Mouse (Mus musculus) CH12.LX (cell line): ENCODE measurements at regions not wholly inside any gene's neighbourhood (a gene's known extent, or its start where the extent isn't known, plus 50 kb on each side); places are given as distances from the start of the nearest gene placed in this dataset.

ENCODE experiments used
- DNase-seq: peaks from one replicate; pipeline ENCODE4 v3.0.0-alpha.2; 2013; ENCODE audit errors: extremely low read depth
- H3K27ac ChIP-seq: 2 replicates; pipeline ENCODE4 v1.5.1; 2012; ENCODE audit warnings: low read depth, mild to moderate bottlenecking, control low read depth, moderate library complexity; ENCODE audit not compliant: insufficient read depth
- H3K27me3 ChIP-seq: replicated peaks from 2 replicates; pipeline ENCODE3; 2012; ENCODE audit warnings: inconsistent platforms
- H3K36me3 ChIP-seq, 2 experiments: replicated peaks in 1 of 2; 2 replicates each; pipeline versions ENCODE3 to v1.6.1; 2012; ENCODE audit warnings: inconsistent platforms in 1 of 2, low read length in 1 of 2, mild to moderate bottlenecking in 1 of 2, mixed read lengths in 1 of 2, moderate library complexity in 1 of 2; ENCODE audit not compliant: control insufficient read depth in 1 of 2, insufficient read depth in 1 of 2
- H3K4me1 ChIP-seq, 2 experiments: 2 replicates each; pipeline ENCODE4 v1.6.1; 2012; ENCODE audit warnings: inconsistent platforms in 1 of 2, moderate library complexity in 1 of 2; ENCODE audit not compliant: insufficient read depth in 2 of 2, control insufficient read depth in 1 of 2
- H3K4me2 ChIP-seq: 2 replicates; pipeline ENCODE4 v1.6.1; 2012; ENCODE audit warnings: low read depth, mild to moderate bottlenecking, control low read depth; ENCODE audit not compliant: poor library complexity, insufficient read depth, severe bottlenecking
- H3K4me3 ChIP-seq, 3 experiments: fragments of 150-350 bp in 1 of 3; sonication (generic) in 1 of 3; replicated peaks in 1 of 3; 2 replicates each; pipeline versions ENCODE3 to v1.5.1; 2011 to 2012; ENCODE audit warnings: low read depth in 2 of 3, low read length in 2 of 3, mild to moderate bottlenecking in 2 of 3, moderate library complexity in 2 of 3, control low read depth in 1 of 3, improper control_type of control experiment in 1 of 3, inconsistent platforms in 1 of 3, mixed read lengths in 1 of 3; ENCODE audit not compliant: poor library complexity in 1 of 3
- H3K79me2 ChIP-seq: replicated peaks from 2 replicates; pipeline ENCODE4 v1.6.1; 2012; ENCODE audit warnings: mild to moderate bottlenecking, moderate library complexity; ENCODE audit not compliant: control insufficient read depth, poor library complexity, insufficient read depth, severe bottlenecking; ENCODE audit errors: extremely low read depth
- H3K9ac ChIP-seq: 2 replicates; pipeline ENCODE4 v1.6.1; 2012; ENCODE audit warnings: low read depth, mild to moderate bottlenecking, control low read depth, moderate library complexity; ENCODE audit not compliant: insufficient read depth
- H3K9me3 ChIP-seq: replicated peaks from 2 replicates; pipeline ENCODE3; 2012; ENCODE audit warnings: low read length, inconsistent platforms, mixed read lengths
- CHD2 ChIP-seq: IDR thresholded peaks from 2 replicates; pipeline ENCODE4 v1.6.1; 2011; ENCODE audit warnings: low read length, improper control_type of control experiment
- EP300 ChIP-seq: IDR thresholded peaks from 2 replicates; pipeline ENCODE4 v1.6.1; 2011; ENCODE audit warnings: low read length, improper control_type of control experiment
- ETS1 ChIP-seq: conservative IDR thresholded peaks from 2 replicates; pipeline ENCODE4 v1.6.1; 2012; ENCODE audit warnings: low read depth, mild to moderate bottlenecking, inconsistent platforms, low read length, improper control_type of control experiment, moderate library complexity
- HCFC1 ChIP-seq: IDR thresholded peaks from 2 replicates; pipeline ENCODE4 v1.6.1; 2012; ENCODE audit warnings: low read depth, mild to moderate bottlenecking, inconsistent platforms, low read length, improper control_type of control experiment
- IRF4 ChIP-seq: IDR thresholded peaks from 2 replicates; pipeline ENCODE4 v1.6.1; 2014; ENCODE audit warnings: low read depth, mild to moderate bottlenecking, inconsistent platforms, low read length, improper control_type of control experiment
- JUN ChIP-seq: IDR thresholded peaks from 2 replicates; pipeline ENCODE4 v1.6.1; 2011; ENCODE audit warnings: low read depth, mild to moderate bottlenecking, low read length, improper control_type of control experiment, moderate library complexity; ENCODE audit not compliant: insufficient read depth
- KAT2A ChIP-seq: IDR thresholded peaks from 2 replicates; pipeline ENCODE4 v1.6.1; 2012; ENCODE audit warnings: low read length, improper control_type of control experiment, inconsistent platforms; ENCODE audit not compliant: insufficient replicate concordance
- MAZ ChIP-seq: IDR thresholded peaks from 2 replicates; pipeline ENCODE4 v1.6.1; 2012; ENCODE audit warnings: low read depth, mild to moderate bottlenecking, inconsistent platforms, low read length, improper control_type of control experiment, moderate library complexity
- MEF2A ChIP-seq: IDR thresholded peaks from 2 replicates; pipeline ENCODE4 v1.6.1; 2014; ENCODE audit warnings: low read depth, mild to moderate bottlenecking, inconsistent platforms, low read length, improper control_type of control experiment, borderline replicate concordance
- MXI1 ChIP-seq: IDR thresholded peaks from 2 replicates; pipeline ENCODE4 v1.6.1; 2011; ENCODE audit warnings: mild to moderate bottlenecking, low read depth, low read length, improper control_type of control experiment
- MYC ChIP-seq: IDR thresholded peaks from 2 replicates; pipeline ENCODE4 v1.6.1; 2011; ENCODE audit warnings: low read depth, mild to moderate bottlenecking, improper control_type of control experiment, low read length
- PAX5 ChIP-seq: IDR thresholded peaks from 2 replicates; pipeline ENCODE4 v1.6.1; 2012; ENCODE audit warnings: low read length, inconsistent platforms, mixed read lengths
- POLR2A ChIP-seq: IDR thresholded peaks from 2 replicates; pipeline ENCODE4 v1.6.1; 2011; ENCODE audit warnings: low read depth, mild to moderate bottlenecking, improper control_type of control experiment, low read length
- POLR2AphosphoS2 ChIP-seq: IDR thresholded peaks from 2 replicates; pipeline ENCODE4 v1.6.1; 2011; ENCODE audit warnings: low read depth, low read length, improper control_type of control experiment
- RAD21 ChIP-seq: IDR thresholded peaks from 2 replicates; pipeline ENCODE4 v1.6.1; 2011; ENCODE audit warnings: low read depth, mild to moderate bottlenecking, low read length, improper control_type of control experiment, moderate library complexity
- SMC3 ChIP-seq: IDR thresholded peaks from 2 replicates; pipeline ENCODE4 v1.6.1; 2011; ENCODE audit warnings: low read depth, low read length, improper control_type of control experiment
- TBP ChIP-seq: conservative IDR thresholded peaks from 2 replicates; pipeline ENCODE4 v1.6.1; 2011; ENCODE audit warnings: low read depth, low read length, improper control_type of control experiment
- TCF12 ChIP-seq: IDR thresholded peaks from 2 replicates; pipeline ENCODE4 v1.6.1; 2014; ENCODE audit warnings: low read depth, mild to moderate bottlenecking, inconsistent platforms, low read length, improper control_type of control experiment
- UBTF ChIP-seq: IDR thresholded peaks from 2 replicates; pipeline ENCODE4 v1.6.1; 2012; ENCODE audit warnings: low read depth, mild to moderate bottlenecking, inconsistent platforms, low read length, improper control_type of control experiment, moderate library complexity
- USF1 ChIP-seq: IDR thresholded peaks from 2 replicates; pipeline ENCODE4 v1.6.1; 2014; ENCODE audit warnings: low read depth, mild to moderate bottlenecking, inconsistent platforms, low read length, improper control_type of control experiment
- USF2 ChIP-seq: conservative IDR thresholded peaks from 2 replicates; pipeline ENCODE4 v1.6.1; 2011; ENCODE audit warnings: low read depth, low read length, improper control_type of control experiment
- ZC3H11A ChIP-seq: IDR thresholded peaks from 2 replicates; pipeline ENCODE4 v1.6.1; 2012; ENCODE audit warnings: low read depth, mild to moderate bottlenecking, inconsistent platforms, low read length, improper control_type of control experiment
- ZKSCAN1 ChIP-seq: IDR thresholded peaks from 2 replicates; pipeline ENCODE4 v1.6.1; 2012; ENCODE audit warnings: low read depth, inconsistent platforms, low read length, improper control_type of control experiment, borderline replicate concordance
- ZNF384 ChIP-seq: IDR thresholded peaks from 2 replicates; pipeline ENCODE4 v1.6.1; 2012; ENCODE audit warnings: low read depth, low read length, improper control_type of control experiment, inconsistent platforms
- dilution Hi-C: fragments of 300-500 bp; cut with MboI; formaldehyde crosslinking; loops from 2 replicates; pipeline ENCODE4 v1.14.3; 2020; ENCODE audit warnings: low sequenced_read_pairs; ENCODE audit not compliant: extremely low pct_unique_long_range_greater_than_20kb, extremely low pct_ligation_motif_present
- in situ Hi-C: fragments of 300-500 bp; cut with MboI; formaldehyde crosslinking; loops from 3 replicates; pipeline ENCODE4 v1.14.3; 2019; ENCODE audit warnings: low sequenced_read_pairs, low pct_ligation_motif_present, low pct_unique_long_range_greater_than_20kb, mixed read lengths

- dilution Hi-C loops = no loop called here
- no peaks in the 10 kb centered on the region for H3K9me3 ChIP-seq
- H3K27ac ChIP-seq = no peak overlapping the region
- TF ChIP-seq EP300 (no peak), USF1 (no peak), MAZ (no peak), PAX5 (no peak), ETS1 (no peak), MXI1 (no peak), POLR2AphosphoS2 (no peak), KAT2A (no peak), MYC (no peak), TCF12 (no peak), RAD21 (no peak), HCFC1 (no peak), UBTF (no peak), USF2 (no peak), MEF2A (no peak), SMC3 (no peak), ZKSCAN1 (no peak), ZC3H11A (no peak), POLR2A (no peak)
- no peak overlapping the region for H3K4me2 ChIP-seq
- no peak overlapping the region for H3K4me3 ChIP-seq
- no peaks in the 10 kb centered on the region for H3K79me2 ChIP-seq
- no peaks in the 10 kb centered on the region for H3K4me1 ChIP-seq
- in situ Hi-C loops = no loop called here
- no peaks in the 10 kb centered on the region for H3K36me3 ChIP-seq
- no peak overlapping the region for H3K9ac ChIP-seq
- H3K27me3 ChIP-seq = no peaks in the 10 kb centered on the region
- no peak for DNase-seq
Observed at GRCm38 (mm10) chr13:39418127-39418526, 457.5 kb upstream of the Slc35b3 start.

GRCm38 (mm10) chr13:39411471-39412251 lies 451.0 kb upstream of the Slc35b3 start:
- H3K4me1 ChIP-seq = no peaks in the 10 kb centered on the region
- H3K9ac ChIP-seq = no peak overlapping the region
- TF ChIP-seq CHD2 (no peak), HCFC1 (no peak), USF2 (no peak), TBP (no peak), MEF2A (no peak), POLR2AphosphoS2 (no peak), JUN (no peak), IRF4 (no peak), ZNF384 (no peak), TCF12 (no peak)
- no peaks in the 10 kb centered on the region for H3K36me3 ChIP-seq
- in situ Hi-C loops = no loop called here
- dilution Hi-C loops = no loop called here
- no peak overlapping the region for H3K27ac ChIP-seq
- H3K4me3 ChIP-seq = no peak overlapping the region
- no peaks in the 10 kb centered on the region for H3K27me3 ChIP-seq
- H3K4me2 ChIP-seq = no peak overlapping the region
- H3K9me3 ChIP-seq = no peaks in the 10 kb centered on the region
- no peaks in the 10 kb centered on the region for H3K79me2 ChIP-seq
- no peak for DNase-seq
